Mouse (Mus musculus): Measurements from ENCODE around the gene Zc3h18.

Zc3h18 gene

DNA sequence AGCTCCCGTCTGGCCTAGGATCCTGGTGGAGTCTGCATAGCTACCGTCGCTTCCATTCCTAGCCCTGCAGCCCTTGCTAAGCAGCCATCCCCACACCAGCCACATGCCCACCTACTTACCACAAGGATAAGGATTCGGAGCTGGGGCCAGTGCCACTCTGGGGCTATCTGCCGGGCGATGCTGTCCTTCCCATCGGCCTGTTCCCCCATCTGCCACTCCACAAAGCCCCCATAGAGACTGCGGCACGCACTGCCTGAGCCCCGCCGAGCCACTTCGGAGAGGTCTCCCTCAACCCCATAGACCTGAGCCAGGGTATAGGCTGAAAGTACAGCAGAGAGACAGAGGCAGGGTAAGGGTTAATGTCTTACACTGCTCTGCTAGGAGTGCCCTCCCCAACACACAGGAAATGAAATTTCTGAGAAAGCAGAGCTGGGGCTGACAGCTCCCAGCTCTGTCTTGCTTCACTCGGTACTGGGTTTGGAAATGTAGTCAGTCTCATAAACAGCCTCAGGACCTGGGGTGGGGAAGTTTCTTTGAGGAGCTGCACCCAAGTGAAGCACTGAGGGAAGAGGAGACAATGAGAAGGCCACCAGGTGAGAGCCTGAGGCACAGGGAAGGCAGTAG, 61.4 kb downstream of the Zc3h18 start:
- no peak for DNase-seq

DNA sequence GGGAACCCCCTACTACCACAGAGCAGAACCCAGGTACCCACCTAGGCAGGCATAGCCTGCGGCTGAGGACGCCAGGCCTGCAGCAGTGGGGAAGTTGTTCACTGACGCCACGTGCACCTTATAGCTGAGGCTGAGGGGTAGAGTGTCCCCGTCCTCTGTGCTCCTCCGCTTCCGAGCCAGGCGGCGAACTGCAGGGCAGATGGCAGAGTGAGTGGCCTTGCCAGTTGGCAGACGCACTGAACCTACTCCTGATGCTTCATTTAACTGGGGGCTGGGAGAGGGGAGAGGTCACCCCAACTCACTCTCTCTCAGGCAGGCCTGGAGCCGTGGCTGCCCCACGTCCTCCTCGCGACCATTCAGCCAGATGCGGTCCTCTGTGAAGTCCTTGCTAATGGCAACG, 62.9 kb downstream of the Zc3h18 start:
- peak; percentile 84 for DNase-seq

DNA sequence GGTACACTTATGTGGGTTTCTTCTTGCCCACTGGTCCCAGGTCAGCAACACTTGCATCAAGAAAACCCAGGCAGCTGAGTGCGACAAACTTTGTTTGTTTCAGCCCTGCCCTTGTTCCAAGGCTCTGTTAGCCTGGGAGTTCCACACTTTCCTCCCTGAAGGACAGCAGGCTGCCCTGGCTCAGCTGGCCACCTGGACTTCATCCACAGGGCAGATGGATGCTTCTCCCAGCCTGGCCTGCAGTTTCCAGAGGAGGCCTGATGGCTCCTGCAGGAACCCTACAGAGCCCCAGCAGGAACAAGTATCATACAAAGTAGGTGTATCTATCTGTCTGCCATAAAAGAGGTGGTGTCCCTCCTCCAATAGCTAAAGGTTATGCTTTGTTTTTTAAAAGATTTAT, 64.9 kb downstream of the Zc3h18 start:
- peak in 1 of 2 experiments; percentile 36 for DNase-seq

DNA sequence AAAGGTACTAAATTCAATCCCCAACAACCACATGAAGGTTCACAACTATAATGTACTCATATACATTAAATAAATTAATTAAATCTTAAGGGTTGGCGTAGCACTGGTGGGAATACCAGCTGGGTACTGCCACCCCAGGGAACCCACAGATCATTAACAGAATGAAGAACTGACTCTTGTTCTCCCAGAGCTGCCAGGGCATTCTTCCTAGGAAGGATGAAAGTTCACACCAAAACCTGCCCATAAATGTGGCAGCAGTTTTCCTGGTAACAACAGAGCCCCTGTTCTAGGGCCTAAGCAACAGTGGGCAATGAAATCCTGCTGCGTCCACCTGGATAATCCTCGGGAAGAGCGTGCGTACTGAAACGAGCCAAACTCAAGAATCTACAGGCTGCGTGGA, 65.9 kb downstream of the Zc3h18 start:
- no peak for DNase-seq

DNA sequence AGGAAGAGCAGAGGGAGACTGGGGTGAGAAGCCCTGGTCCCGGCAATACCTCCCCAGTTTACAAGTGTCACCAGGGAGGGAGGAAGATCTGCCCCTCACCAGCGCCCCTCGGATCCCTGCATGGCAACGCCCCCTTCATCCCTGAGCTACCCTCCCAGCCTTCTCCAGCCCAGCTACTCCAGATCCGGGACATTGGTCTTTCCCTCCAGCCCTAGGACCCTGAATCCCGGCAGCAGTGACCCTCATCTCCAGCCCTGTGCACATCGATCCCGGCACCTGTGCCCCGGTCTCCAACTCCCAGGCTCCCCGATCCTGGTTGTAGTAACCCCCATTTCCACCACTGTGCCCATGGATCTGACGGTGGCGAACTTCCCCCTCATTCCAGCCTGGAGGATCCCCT, 66.4 kb downstream of the Zc3h18 start:
- no peak for DNase-seq

DNA sequence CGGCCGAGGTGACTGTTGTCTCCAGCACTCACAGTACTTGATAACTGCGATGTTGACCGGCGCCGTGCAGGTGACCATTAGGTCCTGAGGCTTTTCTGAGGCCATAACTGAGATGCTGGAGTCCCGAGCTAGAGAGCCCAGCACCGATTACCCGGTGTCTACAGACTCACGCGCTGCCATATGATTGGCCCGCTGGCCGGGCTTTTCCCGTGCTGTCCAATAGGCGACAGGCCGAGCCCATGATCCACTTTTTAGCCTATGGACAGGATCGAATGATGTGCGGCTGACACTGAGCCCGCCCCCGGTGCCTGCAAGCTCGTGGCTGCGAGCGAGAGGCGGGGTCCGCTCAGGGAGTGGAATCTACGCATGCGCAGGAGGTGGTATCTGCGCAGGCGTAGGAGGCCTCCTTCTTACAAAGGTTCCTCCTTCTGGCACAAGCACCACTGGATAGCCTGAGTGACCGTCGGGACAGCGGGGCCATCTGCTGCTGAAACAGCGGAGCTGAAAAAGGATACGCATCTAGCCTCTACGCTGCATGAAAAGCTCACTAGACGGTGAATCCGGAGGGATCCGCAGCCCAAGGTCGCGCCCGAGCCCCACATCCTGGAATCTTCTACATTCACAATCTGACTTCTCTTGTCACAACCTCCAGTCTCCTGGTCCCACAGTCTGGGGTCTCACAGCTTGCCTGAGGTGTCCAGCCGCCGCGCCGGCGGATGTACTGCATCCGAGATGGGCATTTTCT, 67.0 kb downstream of the Zc3h18 start, which contains the start of gene Mvd:
Gene Mvd, minus strand, starts transcription at position 161 of the 745 bp plus-strand sequence.
- DNase-seq: peak; percentile 99

DNA sequence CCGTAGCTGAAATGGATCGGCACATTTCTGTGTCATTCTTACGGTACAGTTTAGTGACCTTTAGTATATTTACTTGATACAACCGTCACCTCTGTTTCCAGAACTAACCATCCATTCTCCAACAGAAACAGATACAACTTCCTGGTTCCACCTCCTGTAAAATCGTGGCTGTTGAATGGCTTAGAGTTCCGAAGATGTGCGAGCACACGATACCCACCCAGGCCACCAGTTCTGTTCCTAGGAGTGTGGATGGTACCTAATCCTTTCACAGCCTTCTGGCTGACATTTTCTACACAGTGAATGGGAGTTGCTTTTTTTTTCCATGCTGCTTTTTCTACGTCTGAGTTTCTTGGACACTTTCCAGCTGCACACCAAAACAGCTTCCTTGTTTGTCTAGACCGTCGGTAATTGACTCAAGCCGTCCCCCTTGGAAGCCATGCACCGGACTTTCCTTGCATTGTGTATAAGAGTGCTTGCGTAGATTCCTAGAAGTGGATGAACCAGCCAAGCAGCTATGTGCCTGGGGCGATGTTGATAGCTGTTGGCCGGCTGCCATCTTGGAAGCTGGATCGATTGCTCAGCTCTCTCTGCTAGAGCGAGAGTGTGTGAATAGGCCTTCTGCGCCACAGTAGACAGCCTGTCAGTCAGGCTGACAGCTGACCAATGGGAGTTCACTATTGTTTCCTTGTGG, 67.8 kb downstream of the Zc3h18 start:
- DNase-seq: peak; percentile 76 to 80

DNA sequence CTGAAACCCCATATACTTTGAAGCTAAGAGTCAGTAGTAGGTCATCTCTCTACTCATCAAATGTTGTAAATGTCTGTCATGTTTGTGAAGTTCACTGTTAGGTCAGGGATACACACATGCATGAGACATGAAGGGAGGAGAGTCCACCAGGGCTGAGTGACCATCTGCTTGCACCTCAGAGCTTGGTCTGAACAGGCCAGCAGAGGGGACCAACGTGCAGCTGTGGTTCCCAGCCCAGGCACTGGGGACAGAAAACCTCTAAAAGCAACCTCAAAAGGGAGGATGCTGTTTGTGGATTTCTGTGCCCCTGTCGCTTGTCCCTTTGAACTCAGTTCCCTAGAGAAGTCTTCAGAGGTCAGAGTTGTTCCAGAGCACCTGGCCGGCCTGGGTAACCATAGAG, 68.8 kb downstream of the Zc3h18 start:
- DNase-seq: no peak

DNA sequence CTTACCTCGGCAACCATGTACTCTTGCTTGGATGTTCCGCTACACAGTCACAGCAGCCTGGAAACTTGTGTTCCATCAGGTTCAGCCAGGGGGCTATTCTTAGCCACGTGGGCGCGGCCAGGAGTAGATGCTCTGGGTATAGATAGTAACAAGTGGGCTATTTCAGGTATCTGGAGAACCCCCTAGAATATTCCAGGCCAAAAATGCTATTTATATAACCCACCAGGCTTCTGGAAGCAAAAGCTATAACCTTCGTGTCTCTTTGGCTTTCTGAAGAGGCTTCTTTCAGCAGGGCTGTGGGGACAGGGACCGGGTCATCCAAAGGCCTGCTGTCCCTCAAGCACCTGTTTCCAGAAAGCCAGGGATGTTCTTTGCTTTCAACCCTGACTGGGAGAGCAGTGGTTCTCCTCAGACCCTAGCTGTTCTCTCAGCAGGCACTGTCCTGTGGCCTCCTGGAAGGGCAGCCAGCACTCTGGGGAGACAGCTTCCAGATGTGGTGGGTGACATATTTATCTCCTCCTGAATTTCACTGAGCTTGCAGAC, 74.8 kb downstream of the Zc3h18 start:
- DNase-seq: no peak

DNA sequence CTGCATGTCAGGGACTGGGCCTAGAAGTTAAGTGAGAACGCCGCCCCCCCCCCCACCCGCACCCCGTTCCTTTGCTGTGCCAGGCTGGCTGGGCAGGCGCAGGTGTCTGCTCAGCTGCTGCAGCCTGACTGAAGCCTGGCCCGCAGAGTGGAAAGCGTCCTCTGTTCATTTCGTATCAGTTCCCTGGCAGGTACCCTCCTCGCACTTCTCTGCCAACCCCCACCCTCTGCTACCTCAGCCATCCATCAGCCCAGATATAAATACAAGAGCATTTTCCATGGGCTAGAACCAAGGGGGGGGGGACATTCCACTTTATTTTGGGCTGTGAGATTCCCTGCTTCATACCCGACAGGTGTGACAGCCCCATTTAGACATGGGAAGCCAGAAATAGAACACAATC, 75.7 kb downstream of the Zc3h18 start:
- DNase-seq: no peak

DNA sequence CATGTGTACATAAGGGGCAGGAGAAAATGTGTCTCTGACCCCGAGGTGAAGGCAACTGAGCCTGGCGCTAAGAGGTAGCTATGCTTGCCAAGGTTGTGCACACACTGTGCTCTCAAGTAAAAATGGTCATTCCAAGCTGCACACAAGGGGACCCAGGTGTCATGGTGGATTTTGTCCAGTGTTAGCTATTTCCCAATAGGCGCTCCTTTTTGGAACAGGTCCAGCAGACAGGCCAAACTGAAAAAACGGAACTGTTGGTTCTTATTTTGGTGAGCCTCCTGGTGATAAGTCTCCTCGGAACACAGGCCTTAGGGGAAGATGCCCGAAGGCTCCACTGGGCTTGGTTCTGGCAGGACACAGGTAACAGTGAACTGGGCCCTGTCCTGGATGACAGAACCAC, 78.0 kb downstream of the Zc3h18 start:
- DNase-seq: no peak

DNA sequence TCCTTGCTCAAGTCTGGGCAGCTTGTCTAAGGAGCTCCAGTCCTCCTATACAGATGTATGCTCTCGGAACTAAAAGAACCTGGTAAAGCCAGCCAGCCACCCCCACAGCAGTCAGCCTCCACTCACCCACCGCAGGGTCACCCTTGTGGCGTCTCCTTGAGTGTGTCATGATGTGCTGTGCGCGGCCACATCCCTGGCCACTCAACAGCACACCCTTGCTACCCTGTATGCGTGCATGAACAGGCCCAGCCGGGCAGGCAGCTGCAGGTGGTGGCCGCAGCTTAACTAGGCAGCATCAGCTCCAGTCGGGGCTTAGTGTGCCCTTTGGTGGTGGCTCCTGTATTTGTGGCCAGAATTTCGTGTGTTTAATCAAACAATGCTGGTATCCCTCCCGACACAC, 80.8 kb downstream of the Zc3h18 start:
- DNase-seq: no peak

DNA sequence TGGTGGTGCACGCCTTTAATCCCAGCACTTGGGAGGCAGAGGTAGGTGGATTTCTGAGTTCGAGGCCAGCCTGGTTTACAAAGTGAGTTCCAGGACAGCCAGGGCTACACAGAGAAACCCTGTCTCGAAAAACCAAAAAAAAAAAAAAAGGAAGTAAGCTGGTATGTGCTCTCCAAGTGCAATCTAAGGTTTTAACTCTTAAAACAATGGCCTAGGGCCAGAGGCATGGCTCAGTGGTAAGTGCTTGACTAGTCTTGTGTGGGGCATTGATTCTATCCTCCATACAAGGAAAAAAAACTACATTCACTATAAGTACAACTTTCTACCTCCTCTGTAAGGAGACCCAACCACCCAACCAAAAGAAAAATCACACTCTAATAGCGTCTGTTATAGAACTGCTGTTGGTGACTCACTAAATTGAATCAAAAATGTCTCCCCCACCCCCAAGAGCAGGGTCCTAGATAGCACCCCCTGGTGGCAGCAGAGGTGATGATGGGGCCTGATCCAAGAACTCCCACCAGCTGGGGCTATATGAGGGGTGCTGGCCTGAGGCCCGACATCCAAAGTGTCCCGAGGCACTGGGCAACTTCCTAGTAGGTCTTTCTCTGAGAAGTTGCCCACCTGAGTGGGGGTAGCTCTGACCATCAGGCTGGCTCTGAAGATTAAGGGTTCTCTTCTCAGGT, 83.0 kb downstream of the Zc3h18 start:
- no peak for DNase-seq

DNA sequence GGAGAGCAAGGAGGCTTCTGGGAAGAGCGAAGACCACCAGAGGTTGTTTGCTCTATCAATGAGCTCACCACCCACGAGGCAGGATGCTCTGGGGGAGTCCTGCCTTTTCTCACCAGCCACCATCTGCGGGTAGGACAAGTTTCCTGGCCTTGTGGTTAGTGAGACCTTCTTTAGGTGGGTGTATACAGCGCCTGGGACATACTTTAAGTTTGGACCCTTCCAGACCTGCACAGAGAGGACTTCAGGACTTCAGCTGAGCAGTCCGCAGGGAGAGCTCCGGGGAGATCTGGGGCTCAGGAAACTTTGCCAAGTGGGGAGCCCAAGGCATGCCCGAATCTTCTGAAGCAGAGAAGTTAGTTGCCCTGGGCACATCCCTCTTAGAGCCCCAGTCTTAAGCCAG, 83.6 kb downstream of the Zc3h18 start:
- DNase-seq: no peak

DNA sequence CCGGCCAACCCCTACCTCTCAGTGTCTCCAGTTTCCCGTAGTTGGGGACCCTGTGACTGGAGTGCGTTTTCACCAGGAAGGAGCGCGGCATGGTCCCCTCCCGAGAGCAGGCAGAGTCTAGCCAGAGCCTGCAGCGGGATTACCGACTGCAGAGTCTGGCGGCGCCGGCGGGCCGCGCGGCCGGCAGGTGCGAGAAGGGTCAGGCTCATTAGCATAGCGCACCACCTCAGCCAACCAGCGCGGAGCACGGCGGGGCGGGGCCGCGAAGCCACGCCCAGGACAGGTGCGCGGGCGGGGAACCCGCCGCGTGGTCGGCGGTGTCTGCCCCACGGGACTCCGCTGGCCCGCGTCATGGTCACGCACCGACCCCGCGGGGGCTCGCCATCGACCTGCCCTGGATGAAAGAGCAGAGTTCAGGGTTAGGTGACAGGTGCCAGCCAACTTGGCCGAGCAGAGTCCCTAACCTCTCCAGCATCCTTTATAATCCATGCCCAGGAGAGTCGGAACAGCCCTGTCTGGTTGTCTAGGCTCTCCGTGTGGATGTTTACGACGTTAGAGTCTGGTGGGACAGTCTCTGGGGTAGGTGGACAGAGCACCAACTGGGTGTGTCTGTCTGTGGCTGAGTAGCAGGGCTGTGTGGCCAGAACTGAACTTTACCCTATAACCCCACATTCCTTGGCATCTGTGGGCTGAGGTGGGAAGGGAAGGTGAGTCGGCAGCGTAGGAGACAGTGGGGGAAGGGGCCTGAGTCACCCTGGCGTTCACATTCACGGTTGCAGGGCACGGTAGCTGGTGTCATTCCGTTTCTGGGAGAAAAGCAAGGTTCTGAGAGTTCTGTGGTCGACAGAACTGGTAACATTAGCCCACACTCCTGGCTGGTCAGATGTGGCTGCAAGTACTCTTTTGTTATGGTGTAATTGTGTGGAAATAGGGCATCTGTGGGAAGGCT, 84.4 kb downstream of the Zc3h18 start, which contains the start of gene Snai3:
Gene Snai3, minus strand, starts transcription at position 210 of the 949 bp plus-strand sequence.
- peak; percentile 79 to 84 for DNase-seq

DNA sequence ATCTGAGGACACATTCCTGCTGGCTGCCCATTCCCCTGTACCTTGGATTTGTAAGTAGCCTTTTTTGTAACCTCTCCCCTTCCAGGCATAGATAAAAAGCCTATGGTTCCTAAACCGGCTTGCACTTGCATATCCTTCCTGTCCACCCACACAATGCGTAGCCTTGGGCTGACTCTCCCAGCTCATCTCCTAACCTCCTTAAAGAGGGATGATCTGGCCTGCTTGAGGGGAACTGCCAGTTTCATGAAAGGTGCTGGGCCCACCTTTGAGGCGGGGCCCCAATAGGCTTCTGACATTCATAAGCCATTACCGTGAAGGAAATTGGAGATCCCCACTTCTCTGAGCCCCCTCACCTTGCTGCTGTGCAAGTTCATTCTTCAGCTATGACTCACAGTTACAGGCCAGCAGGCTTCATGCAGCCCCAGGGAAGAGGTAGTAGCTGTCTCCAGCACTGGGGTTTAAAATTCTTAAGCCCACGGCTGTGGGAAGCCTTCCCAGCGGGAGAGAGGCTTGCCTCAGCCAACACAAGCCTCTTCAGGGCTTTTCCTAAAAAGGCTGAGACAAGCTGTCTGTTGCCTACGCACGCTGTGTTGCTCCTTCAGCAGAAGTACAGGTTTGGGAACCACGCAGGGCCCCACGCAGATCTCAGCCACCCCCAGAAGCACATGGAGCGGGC, 85.2 kb downstream of the Zc3h18 start:
- no peak for DNase-seq

DNA sequence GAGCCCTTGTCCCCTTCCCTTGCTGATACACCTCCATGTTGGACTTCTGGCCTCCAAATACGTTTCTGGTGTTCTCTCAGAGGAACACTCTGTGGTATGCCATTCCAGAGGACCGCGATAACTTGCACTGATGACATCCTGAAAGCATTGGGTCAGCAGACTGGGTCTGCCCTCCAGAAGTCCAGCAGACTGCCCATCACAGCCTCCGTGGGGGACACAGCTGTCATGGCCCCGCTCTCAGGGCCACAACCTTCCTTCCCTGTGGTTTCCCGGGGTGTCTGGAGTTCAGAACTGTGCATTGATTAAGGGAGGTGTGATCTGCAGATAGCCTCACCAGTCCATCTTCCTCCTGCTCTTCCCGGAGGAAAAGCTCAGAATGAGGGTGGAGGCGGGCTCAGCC, 86.1 kb downstream of the Zc3h18 start:
- no peak for DNase-seq

DNA sequence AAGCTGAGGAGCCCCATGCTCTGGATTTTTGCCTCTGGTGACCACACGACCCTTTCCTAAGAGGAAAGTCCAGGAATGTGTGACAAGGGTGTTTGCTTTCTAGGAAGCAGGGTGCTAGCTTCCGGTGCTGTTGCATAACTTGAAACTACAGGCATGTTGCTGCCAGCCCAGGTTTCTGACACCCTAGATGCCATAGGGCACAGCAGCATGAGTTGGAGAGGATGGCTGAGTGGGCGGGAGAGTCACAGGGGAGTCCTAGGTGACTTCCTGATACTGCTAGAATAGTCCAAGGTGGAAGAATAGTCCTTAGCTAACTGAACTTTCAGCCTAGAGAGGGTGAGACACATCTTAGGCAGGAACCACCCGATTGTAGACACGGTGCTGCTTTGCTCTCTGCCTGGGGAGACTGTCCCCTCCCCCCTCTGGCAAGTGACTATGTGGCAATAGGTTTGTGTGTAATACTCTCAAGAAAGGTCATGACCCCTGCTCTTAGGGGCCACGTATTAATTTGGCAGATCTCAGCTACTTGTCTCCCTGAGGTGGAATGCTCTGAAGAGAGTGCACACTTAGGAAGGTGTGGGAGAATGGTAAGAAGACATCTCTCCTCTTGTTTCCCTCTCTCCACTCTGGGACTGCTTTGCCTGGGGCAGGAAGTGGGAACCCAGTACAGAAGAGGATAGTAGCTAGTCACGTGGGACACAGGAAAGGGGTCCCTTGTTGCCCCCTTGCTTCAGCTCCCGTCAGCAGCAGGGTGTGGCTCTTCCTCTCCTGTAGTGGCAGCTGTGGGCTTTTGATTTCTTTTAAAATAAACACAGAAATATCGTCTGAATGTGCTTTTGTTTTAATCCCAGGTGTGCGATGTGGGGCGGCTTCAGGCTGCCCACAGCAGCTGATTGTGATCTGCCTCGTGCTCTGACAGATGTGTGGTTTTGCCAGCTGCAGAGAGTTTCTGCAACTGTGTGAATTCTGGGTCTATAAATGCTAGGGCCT, 87.5 kb downstream of the Zc3h18 start:
- no peak for DNase-seq

DNA sequence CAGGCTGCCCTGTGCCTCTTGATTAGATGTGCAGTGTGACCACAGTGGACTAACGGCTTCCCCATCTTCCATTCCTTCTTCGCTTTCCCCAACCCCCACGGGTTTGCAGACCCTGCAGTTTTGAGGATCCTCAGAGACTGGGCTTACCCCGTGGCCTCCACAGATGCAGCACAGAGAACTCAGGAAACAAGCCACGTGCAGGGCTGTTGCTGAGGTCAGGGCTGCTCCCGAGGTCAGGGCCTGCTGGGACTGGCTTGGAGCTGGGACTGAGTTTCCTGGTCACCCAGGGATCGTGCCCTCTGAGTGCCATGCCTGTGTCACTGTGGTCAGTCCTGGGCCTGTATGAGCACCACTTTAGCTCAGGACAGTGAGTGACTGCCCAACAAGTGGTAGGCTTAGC, 88.6 kb downstream of the Zc3h18 start:
- no peak for DNase-seq

All from cerebellum, postnatal 25 days (tissue).